Mouse (Mus musculus): ENCODE measurements around the gene Ppme1.

DNA sequence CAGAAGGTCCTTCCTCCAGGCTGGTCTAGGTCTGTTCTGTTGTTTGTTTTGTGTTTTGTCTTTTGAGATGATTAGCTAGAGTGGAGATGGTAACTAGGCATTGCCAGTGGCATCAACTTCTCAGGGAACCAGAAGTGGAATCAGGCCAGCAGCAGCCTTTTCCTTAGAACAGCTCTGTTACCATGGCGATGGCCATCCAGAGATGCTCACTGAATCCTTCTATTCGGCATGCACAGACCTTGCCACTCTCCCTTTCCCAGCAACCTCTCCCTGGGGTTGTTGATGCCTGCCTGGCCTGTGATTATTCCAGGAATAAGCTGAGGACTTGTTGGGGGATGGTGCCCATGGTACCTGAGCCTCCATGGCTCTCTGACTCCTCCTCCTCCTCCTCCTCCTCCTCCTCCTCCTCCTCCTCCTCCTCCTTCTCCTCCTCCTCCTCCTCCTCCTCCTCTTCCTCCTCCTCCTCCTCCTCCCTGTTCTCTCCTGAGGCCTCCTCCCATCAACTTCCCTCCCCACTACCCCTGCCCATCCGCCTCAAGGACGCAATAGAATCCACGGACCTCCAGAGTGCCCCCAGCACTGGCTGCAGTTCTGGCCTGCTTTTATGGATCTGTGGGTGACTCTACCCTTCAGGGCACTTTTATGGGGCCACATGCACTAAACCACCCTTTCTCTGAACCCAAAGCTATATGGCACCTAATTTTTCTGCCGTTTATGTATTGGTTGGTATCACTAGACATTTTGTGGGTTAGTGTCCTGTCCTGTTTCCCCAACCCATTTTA lies 64.0 kb downstream of the Ppme1 start:
- TF ChIP-seq CTCF (IDR thresholded peaks at IDR 0.05; ENCODE audit: insufficient read depth, low read length) (no peak), POLR2A (IDR thresholded peaks at IDR 0.05; ENCODE audit: borderline replicate concordance, extremely low read depth, low read depth, low read length) (no peak)

All from lung, adult 2 months (tissue).